Mouse (Mus musculus) layer of hippocampus, adult 9-10 months (tissue): ENCODE measurements around the gene Coro6.

Experiments
- DNase-seq: peaks from one replicate; pipeline ENCODE4 v3.0.0; 2022; ENCODE audit warnings: low spot score

Gene Coro6

DNA sequence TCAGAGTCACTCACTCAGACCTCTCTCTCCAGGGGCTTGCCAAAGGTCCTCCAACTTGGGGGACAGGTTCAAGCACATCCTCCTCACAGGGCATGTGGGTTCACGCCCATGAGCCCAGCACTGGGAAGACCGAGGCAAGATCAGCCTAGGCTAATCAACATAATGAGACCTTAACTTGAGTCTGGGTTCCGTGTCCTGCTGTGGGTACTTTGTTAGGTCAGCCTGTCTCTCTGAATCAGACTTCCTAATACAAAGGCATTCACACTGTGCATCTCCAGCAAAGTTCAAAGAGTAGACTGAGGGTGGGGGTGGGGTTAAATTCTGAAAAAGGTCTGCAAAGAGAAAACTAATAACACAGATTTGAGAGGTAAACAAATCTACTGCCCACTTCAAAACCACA is 2.9 kb downstream of the Coro6 start:
- DNase-seq: no peak

- no peak for DNase-seq
Observed at GRCm38 (mm10) chr11:77466544-77466943, 4.3 kb downstream of the Coro6 start.

GRCm38 (mm10) chr11:77467157-77467556 is 4.9 kb downstream of the Coro6 start:
- DNase-seq: no peak

- DNase-seq: no peak
Observed at GRCm38 (mm10) chr11:77467784-77468183, 5.6 kb downstream of the Coro6 start.

DNA sequence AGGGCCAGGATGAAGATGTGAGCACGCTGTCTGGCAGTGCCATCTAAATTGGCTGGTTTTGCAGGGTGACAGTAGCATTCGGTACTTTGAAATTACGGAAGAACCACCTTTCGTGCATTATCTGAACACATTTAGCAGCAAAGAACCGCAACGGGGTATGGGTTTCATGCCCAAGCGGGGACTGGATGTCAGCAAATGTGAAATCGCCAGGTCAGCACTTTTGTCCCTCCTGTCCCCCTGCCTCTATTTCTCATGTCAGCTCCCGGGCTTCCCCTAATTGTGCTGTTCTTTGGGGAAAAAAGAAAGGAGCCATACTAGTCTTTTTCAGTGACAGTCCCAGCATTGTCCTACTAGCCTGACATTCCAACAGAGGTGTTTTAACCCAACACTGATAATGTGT is 6.2 kb downstream of the Coro6 start:
- DNase-seq: no peak

DNA sequence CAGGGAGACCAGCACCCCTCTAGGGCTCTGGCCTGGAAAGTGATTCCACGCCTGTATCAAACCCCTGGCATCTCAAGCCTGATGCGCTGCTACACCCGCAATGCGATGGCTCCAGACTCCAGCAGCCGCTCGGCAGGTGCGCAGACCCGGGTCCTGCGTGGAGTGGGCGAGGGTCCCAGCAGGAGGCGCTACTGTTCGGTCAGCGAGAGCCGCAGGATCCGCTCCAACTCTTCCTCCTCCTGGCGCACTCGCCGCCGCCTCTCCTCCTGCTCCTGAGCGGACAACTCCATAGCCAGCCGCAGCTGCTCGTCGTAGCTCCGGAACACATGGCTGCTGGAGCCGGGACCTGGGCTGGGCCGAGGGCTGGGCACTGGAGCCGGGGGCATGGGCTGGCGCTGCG is 9.2 kb downstream of the Coro6 start:
- DNase-seq: no peak

GRCm38 (mm10) chr11:77472775-77473174 is 10.6 kb downstream of the Coro6 start:
- no peak for DNase-seq

GRCm38 (mm10) chr11:77476216-77476615 is 14.0 kb downstream of the Coro6 start:
- no peak for DNase-seq

GRCm38 (mm10) chr11:77476895-77477294 is 14.7 kb downstream of the Coro6 start:
- DNase-seq: no peak

DNA sequence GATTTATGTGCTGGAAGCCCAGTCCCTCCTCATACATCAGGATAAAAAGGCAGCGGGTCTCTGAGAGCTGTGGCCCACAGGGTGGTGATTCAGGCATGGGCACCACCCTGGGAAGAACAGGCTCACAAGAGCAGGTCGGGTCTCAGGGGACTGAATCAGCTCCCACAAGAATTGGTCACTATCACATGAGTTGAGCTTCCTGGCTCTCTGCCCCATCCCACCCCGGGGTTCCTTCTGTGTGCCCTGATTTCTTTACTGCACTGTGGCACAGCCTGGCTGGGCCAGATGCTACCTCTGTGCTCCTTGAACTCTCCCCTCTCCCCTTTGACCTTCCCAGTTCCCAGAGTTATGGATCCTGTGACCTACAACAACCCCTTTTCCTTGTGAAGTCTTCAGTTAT is 20.8 kb downstream of the Coro6 start:
- no peak for DNase-seq

DNA sequence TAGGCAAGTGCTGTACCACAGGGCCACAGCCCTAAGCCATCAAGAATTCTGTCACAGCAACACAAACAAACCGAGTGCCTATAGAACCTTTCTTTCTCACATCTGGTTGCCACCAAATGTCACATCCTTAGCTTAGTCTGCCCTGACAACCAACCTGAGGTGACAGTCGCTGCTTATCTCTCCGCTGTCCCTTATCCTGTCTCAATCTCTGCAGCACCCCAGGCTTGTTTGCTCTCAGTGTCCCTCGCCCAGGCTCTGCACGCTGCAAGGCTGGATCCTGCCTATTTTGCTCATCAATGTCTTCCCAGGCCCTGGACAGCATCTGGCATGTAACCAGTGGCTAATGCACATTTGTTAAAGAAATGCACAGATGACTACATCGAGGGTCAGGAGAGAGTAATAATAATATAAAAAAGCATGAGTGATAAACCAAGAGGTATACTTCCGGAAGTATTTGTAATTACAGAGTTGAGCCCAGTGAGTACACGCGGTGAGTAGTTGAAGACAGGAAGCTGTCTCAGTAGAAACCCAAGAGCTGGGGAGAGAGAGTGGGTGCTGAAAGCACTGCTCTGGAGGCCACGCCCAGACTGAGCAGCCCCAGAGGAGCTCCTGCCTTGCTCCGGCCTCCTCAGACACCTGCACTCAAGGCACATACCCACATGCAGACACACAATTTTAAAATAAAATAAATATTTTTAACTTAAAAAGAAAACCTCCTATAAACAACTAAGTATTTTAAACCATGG is 21.5 kb downstream of the Coro6 start:
- DNase-seq: no peak

- DNase-seq: no peak
Observed at GRCm38 (mm10) chr11:77485229-77485628, 23.0 kb downstream of the Coro6 start.

- no peak for DNase-seq
Observed at GRCm38 (mm10) chr11:77486798-77487197, 24.6 kb downstream of the Coro6 start.

GRCm38 (mm10) chr11:77488771-77489581 is 26.8 kb downstream of the Coro6 start:
- no peak for DNase-seq

DNA sequence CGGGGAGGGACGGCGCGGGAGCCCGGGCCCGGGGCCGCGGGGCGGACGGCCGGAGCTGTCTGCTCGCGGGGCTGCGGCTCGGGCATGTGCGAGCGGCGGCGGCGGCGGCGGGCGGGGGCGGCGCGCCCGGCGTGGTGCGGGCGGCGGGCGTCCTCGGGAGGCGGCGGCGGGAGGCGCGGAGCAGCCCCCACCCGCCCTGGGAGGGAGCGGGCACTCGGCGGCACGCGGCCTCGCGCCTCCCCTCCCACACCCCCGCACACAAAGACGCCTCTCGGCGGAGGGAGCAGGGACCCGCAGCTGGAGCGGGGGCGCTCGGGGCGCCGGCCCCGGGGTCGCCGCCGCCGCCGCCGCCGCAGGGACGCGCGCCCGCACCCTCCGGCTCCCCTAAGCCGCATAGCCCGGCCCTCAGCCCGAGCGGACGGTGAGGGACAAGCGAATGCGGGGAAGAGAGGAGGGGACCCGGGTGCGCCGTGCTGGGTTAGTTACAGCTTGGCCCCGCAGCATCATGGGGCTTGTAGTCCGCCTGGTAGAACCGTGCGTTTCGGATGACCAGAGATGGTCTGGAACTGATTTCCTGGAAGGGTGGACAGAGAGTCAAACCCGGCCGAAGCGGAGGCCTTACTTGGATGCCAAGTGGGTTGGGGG is 27.5 kb downstream of the Coro6 start, which contains the start of gene Ankrd13b:
Gene Ankrd13b (minus strand): TSS at position 88 of the 645 bp plus-strand sequence.
- DNase-seq: no peak

GRCm38 (mm10) chr11:77490451-77490850 is 28.2 kb downstream of the Coro6 start:
- no peak for DNase-seq

DNA sequence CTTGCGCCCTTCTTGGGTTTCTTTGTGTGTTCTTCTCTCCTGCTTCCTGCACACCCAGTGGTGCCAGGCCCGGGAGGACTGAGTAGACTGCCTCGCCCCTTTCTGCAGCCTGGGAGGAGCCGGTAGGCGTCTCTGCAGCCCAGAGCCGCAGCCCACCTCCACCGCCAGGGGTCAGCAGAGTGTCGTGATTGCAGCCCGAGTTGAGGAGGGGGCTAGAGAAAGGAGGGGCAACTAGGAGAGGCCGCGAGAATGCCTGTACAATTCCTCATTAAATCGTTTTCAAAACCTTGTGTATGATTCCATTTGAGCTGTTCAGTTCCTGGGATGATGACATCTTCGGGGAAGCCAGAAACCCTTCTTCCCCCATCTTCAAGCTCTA is 28.9 kb downstream of the Coro6 start:
- no peak for DNase-seq

DNA sequence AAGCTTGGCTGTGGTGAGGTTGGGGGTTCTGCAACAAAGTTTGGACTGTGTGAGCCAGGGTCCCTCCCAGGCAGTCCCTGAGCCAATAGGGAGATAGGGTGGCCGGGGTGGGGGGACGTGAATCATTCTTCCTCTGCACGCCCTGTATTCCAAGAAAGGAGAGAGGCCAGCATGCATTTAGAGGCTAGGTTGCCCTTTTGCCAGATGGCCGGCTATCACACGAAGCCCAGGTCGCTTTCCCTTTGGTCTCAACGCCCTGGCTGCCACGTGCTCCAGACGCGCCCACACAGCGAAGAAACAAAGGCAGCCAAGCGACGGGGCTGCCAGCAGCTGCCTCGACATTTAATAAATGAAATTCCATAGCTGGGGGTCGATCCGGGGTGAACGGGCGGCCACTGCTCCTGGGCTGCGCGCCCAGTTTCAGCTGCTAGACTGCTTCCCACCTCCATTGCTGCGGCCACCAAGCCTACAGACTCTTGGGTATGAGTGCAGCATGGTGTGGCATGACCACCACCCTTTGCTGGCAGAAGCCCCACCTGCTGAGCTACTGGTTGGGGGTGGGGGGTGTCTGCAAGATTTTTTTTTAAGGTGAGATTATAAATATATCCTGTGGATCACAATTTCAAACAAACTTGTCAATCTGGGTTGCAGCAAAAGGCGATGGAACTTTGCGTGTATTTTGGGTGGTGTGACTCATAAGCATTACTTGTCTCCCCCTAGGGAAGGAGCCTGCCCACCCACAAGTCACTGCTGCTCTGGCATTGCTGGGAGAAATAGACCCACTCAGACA is 29.5 kb downstream of the Coro6 start:
- no peak for DNase-seq

GRCm38 (mm10) chr11:77492311-77492871 is 30.2 kb downstream of the Coro6 start:
- DNase-seq: no peak

GRCm38 (mm10) chr11:77492911-77493332 is 30.7 kb downstream of the Coro6 start:
- no peak for DNase-seq

DNA sequence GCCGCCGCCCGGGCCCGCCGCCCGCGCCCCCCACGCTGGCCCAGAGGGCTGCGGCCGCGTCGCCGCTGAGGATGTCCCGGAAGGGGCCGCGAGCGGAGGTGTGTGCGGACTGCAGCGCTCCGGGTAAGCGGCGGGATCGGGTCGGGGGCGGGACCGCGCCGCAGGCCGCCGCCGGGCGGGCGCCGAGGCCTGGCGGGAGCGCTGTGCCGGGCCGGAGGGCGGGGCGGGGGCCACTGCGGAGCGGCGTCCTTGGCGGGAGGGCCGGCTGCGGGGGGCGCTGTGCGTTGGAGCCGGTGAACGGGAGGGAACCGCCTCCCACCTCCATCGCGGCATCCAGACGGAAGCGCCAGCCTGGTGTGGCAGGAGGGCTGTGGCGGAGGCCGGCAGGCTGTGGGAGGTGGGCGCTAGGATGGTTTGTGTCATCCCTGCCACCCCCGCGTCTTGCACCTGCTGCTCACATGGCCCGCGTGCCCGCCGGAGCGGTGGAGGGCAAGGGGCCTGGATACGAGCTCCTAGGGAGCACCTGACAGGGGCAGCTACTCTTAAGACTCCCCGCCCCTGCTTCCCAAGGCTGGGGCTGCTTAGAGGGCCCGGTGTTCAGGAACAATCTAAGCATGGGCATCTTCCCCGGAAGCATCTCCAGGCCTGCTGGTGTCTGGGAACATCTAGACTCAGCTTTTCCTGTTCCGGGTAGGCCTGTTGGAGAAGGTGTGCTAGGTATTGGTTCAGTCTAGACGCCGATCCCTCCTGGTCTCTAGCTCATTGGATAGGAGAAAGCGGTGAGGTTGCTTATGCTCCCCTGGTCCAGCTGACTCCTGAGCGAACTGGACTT is 31.5 kb downstream of the Coro6 start, which contains the start of gene Git1:
Gene Git1 (plus strand): TSS at position 51 of the 832 bp plus-strand sequence.
- DNase-seq: no peak
